Mouse (Mus musculus): ENCODE results near the gene Ccdc32. TPM values are rescaled to one million over a fixed set of nuclear protein-coding genes. Genes with fewer than 3 reads are reported as not detected.
A peak's percentile ranks its signal among the peaks of the same experiment; 100 is the strongest.

Ccdc32 gene
- polyA plus RNA-seq, 1 experiment from 2014 or later: 25.3 TPM

DNA sequence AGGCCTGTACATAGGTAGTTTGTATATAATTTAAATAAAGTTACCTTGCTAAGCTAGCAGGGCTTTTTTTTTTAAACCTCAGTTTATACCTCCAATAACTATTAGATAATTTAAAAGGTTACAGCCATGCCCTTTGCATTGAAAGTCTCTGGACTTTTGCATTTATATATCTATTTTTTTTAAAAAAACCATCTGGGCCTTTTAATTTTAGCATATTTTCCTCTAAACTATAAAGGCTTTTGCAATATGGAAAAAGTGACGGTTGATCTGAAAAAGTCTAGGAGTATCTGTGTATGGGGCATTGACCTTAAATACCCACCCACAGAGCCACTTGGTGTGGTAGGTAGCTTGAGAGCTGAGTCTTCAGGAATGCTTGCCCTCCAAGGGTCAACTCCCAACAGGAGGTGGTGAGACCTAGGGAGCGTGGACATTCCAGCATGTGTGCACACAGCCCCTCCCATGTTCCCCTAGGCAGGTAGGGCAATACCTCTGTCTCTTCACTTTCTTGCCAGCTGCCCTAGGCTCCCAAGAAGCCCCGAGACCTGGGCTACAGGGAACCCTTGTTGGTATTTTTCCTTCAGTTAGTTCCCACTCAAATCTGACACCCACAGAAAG, 30.1 kb downstream of the Ccdc32 start:
- DNase-seq (ENCODE audit: low spot score): peak; percentile 39
- no peak for TF ChIP-seq EP300 (IDR thresholded peaks at IDR 0.05)
- no peak for TF ChIP-seq CTCF (IDR thresholded peaks at IDR 0.05)
- WGBS: 51% methylated on average over 3 of the region's 3 CpGs
- Histone ChIP-seq H3K9ac (replicated peaks; ENCODE audit: low read depth) (no peak overlapping the region), H3K27me3 (replicated peaks; ENCODE audit: insufficient read depth, low read length) (0 out of 2 replicates have a peak, but pooled peaks cover 4% of the 10 kb centered on the region), H3K4me1 (ENCODE audit: insufficient read depth, low read depth, low read length) (no peaks in the 10 kb centered on the region), H3K4me2 (replicated peaks; ENCODE audit: low read depth, low read length) (no peak overlapping the region), H3K36me3 (ENCODE audit: insufficient read depth, low read length) (no peaks in the 10 kb centered on the region), H3K4me3 (ENCODE audit: low read depth, low read length) (no peak overlapping the region), H3K27ac (ENCODE audit: low read length) (no peak overlapping the region; the same call in 1 of the 2 replicates), H3K9me3 (ENCODE audit: low read length) (no peaks in the 10 kb centered on the region)
- ATAC-seq: peak; percentile 76

DNA sequence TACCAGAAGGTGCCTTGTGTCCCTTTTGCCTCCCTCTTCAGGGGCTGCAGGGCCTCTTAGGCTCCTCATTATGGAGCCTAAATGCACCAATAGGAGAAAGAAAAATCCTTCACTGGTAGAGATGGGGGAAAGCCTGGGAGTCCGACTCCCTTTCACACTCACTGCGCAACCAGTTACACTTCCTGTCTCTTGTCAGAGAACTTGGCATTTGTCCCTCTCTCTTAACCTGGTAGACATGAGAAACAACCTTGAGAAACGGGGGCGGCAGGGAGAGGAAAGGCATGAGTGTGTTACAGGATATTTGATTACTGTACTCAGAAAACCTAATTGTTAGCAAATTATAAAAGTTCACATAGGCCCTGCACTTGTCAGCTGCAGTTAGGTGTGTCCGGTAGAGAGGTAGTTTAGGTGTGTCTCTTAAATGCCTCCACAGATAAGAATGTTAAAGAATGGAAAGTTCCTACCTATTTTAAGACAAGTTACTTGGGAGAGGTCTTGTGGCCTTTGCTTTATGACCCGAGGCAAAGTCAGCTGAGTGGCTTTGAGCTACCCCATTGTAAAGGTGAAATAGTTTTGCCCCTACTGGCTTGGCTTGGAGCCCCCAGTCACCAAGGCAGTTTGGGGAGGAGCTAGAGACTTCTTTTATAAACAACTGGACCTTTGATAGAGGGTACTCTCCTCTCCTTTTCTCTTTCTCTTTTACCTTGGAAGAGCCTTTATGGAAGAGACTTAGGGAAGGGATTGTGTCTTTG, 30.9 kb downstream of the Ccdc32 start:
- Histone ChIP-seq H3K27me3 (replicated peaks; ENCODE audit: insufficient read depth, low read length) (0 out of 2 replicates have a peak, but pooled peaks cover 4% of the 10 kb centered on the region), H3K36me3 (ENCODE audit: insufficient read depth, low read length) (no peaks in the 10 kb centered on the region), H3K4me1 (ENCODE audit: insufficient read depth, low read depth, low read length) (no peaks in the 10 kb centered on the region), H3K27ac (ENCODE audit: low read length) (0 out of 2 replicates have a peak overlapping the region, but pooled peaks have one; percentile 20), H3K4me3 (ENCODE audit: low read depth, low read length) (no peak overlapping the region), H3K4me2 (replicated peaks; ENCODE audit: low read depth, low read length) (no peak overlapping the region), H3K9ac (replicated peaks; ENCODE audit: low read depth) (no peak overlapping the region), H3K9me3 (ENCODE audit: low read length) (no peaks in the 10 kb centered on the region)
- 38% methylated on average over 6 of the region's 6 CpGs for WGBS
- TF ChIP-seq EP300 (IDR thresholded peaks at IDR 0.05) (no peak), CTCF (IDR thresholded peaks at IDR 0.05) (no peak)
- ATAC-seq (no peak), DNase-seq (ENCODE audit: low spot score) (peak; percentile 19)

GRCm38 (mm10) chr2:118996798-118997105, 32.4 kb downstream of the Ccdc32 start:
- TF ChIP-seq CTCF (IDR thresholded peaks at IDR 0.05): no peak
- no peak for TF ChIP-seq EP300 (IDR thresholded peaks at IDR 0.05)
- ATAC-seq: no peak

DNA sequence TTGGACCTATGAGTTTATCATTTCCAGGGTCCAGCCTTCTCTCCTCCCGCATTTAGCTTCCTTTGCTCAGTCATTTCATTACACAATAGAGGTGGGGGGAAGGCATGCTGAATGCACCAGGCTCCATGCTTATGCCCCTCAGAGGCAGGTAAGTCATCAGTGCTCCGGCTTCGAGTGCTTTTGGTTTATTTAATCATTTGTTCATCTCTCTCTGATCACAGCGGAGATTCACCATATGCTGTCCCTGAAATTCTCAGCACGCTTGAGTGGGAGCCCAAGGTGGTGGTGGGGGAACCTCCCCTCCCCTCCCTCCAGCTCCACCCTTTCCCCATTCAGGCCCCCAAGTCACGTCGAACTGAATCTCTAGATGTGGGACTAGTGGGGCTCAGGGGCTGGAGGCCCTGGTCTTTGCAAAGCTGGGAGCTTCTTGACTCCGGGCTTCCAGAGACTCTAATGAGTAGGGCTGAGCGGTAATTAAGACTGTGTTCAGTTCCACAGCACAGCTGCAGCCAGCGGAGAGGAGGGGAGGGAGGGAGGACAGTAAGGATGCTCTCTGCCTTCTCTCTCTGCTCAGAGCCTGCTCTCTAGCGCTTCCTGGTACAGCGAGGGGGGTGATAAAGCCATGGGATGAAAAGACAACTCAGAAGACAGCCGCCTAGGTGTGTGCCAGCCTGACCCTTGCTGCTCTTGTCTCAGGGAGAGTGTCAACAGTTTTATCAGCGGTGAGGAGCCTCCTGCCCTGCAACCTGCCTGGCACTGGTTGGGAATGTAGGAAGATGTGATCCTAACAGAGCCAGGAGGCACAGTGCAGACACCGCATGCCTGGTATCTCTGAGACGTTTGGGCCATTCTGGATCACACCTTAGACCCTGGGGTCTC, 33.0 kb downstream of the Ccdc32 start:
- 44% methylated on average over 16 of the region's 16 CpGs for WGBS
- no peak for DNase-seq (ENCODE audit: low spot score)
- Histone ChIP-seq H3K27ac (ENCODE audit: low read length) (no peak overlapping the region), H3K36me3 (ENCODE audit: insufficient read depth, low read length) (no peaks in the 10 kb centered on the region), H3K27me3 (replicated peaks; ENCODE audit: insufficient read depth, low read length) (0 out of 2 replicates have a peak, but pooled peaks cover 4% of the 10 kb centered on the region), H3K4me3 (ENCODE audit: low read depth, low read length) (no peak overlapping the region), H3K4me1 (ENCODE audit: insufficient read depth, low read depth, low read length) (no peaks in the 10 kb centered on the region), H3K9me3 (ENCODE audit: low read length) (no peaks in the 10 kb centered on the region), H3K9ac (replicated peaks; ENCODE audit: low read depth) (no peak overlapping the region), H3K4me2 (replicated peaks; ENCODE audit: low read depth, low read length) (no peak overlapping the region)
- TF ChIP-seq EP300 (IDR thresholded peaks at IDR 0.05) (no peak), CTCF (IDR thresholded peaks at IDR 0.05) (no peak)
- ATAC-seq: no peak

More at GRCm38 (mm10) chr2:118996798-118997105, 32.4 kb downstream of the Ccdc32 start:
- H3K4me1 ChIP-seq (ENCODE audit: insufficient read depth, low read depth, low read length): no peaks in the 10 kb centered on the region
- H3K36me3 ChIP-seq (ENCODE audit: insufficient read depth, low read length): no peaks in the 10 kb centered on the region
- DNase-seq (ENCODE audit: low spot score): no peak
- H3K4me2 ChIP-seq (replicated peaks; ENCODE audit: low read depth, low read length): no peak overlapping the region
- H3K27me3 ChIP-seq (replicated peaks; ENCODE audit: insufficient read depth, low read length): 0 out of 2 replicates have a peak, but pooled peaks cover 4% of the 10 kb centered on the region
- WGBS: 63% methylated on average over 1 of the region's 1 CpGs
- H3K27ac ChIP-seq (ENCODE audit: low read length): no peak overlapping the region
- H3K9me3 ChIP-seq (ENCODE audit: low read length): no peaks in the 10 kb centered on the region
- no peak overlapping the region for H3K9ac ChIP-seq (replicated peaks; ENCODE audit: low read depth)
- no peak overlapping the region for H3K4me3 ChIP-seq (ENCODE audit: low read depth, low read length)

DNA sequence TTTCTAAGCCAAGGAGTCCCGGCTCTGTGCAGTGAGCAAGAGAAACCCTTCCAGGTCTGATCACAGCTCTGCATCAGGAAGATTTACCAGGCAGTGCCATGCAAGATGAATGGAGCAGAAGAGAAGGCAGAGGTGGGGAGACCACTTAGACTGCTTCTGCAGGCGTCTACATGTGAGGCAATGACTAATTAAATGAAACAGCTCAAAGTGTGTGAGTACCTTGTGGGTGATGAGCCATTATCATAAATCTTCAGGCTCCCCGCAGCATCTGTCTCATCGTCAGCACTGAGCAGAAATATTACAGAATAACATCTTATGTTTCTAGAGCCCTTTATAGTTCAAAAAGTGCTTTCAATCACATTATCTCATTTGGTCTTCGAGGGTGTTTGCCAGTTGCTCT, 33.7 kb downstream of the Ccdc32 start:
- Histone ChIP-seq H3K4me1 (ENCODE audit: insufficient read depth, low read depth, low read length) (no peaks in the 10 kb centered on the region), H3K9me3 (ENCODE audit: low read length) (no peaks in the 10 kb centered on the region), H3K9ac (replicated peaks; ENCODE audit: low read depth) (no peak overlapping the region), H3K4me3 (ENCODE audit: low read depth, low read length) (no peak overlapping the region), H3K36me3 (ENCODE audit: insufficient read depth, low read length) (no peaks in the 10 kb centered on the region), H3K4me2 (replicated peaks; ENCODE audit: low read depth, low read length) (no peak overlapping the region), H3K27me3 (replicated peaks; ENCODE audit: insufficient read depth, low read length) (0 out of 2 replicates have a peak, but pooled peaks cover 4% of the 10 kb centered on the region), H3K27ac (ENCODE audit: low read length) (no peak overlapping the region)
- no peak for DNase-seq (ENCODE audit: low spot score)
- ATAC-seq: no peak
- TF ChIP-seq EP300 (IDR thresholded peaks at IDR 0.05) (no peak), CTCF (IDR thresholded peaks at IDR 0.05) (no peak)
- WGBS: 66% methylated on average over 5 of the region's 5 CpGs

GRCm38 (mm10) chr2:118983812-118984211, 45.4 kb downstream of the Ccdc32 start:
- TF ChIP-seq EP300 (IDR thresholded peaks at IDR 0.05): no peak
- no peak for TF ChIP-seq CTCF (IDR thresholded peaks at IDR 0.05)
- 72% methylated on average over 8 of the region's 8 CpGs for WGBS
- no peaks in the 10 kb centered on the region for H3K36me3 ChIP-seq (ENCODE audit: insufficient read depth, low read length)
- no peak overlapping the region for H3K27ac ChIP-seq (ENCODE audit: low read length)
- H3K9me3 ChIP-seq (ENCODE audit: low read length): no peaks in the 10 kb centered on the region
- no peak overlapping the region for H3K9ac ChIP-seq (replicated peaks; ENCODE audit: low read depth)
- no peak for ATAC-seq
- no peak for DNase-seq (ENCODE audit: low spot score)
- H3K4me3 ChIP-seq (ENCODE audit: low read depth, low read length): no peak overlapping the region
- H3K27me3 ChIP-seq (replicated peaks; ENCODE audit: insufficient read depth, low read length): no peaks in the 10 kb centered on the region
- no peaks in the 10 kb centered on the region for H3K4me1 ChIP-seq (ENCODE audit: insufficient read depth, low read depth, low read length)
- no peak overlapping the region for H3K4me2 ChIP-seq (replicated peaks; ENCODE audit: low read depth, low read length)
